Comparison of ENCODE assay signal across 22 mouse cellular contexts in the genomic region with DNA sequence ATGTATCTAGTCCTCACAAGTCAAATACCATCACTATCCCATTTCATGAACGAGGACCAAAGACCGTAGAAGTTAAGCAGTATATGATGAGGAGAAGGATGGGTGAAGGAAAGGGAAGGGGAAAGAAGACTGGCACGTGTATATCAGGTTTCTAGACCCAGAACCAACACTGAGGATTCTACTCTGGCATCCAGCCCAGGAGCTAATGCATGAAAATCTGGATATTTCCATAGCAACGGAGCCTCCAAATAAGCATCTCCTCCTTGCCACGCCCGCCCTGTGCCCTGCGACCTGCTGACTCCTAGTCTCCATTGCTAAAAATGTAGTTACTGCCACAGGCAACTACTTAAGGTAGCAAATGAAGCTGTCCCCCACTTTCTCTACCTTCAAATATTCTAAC. TPM values are rescaled to one million over a fixed set of nuclear protein-coding genes. Genes with fewer than 3 reads are reported as not detected.
"Had no signal": no experiment of that assay in that cellular context is flagged by ENCODE, and none has a peak within 500 bp of the region (broad histone marks: within the 10 kb centered on the region; RNA-seq: fewer than 3 reads in every experiment).

No protein-coding gene starts in this region.

- H3K4me3 ChIP-seq: limb, embryonic 13.5 days; midbrain, embryonic 15.5 days; stomach, embryonic 15.5 days had no signal

- H3K9me3 ChIP-seq: limb, embryonic 13.5 days; midbrain, embryonic 15.5 days; stomach, embryonic 15.5 days had no signal

- H3K36me3 ChIP-seq: limb, embryonic 13.5 days; midbrain, embryonic 15.5 days; stomach, embryonic 15.5 days had no signal

- H3K9ac ChIP-seq: limb, embryonic 13.5 days; liver, embryonic 14.5 days; midbrain, embryonic 15.5 days; stomach, embryonic 15.5 days had no signal

- ATAC-seq: midbrain, embryonic 15.5 days had no signal

- DNase-seq: kidney, adult 18-20 months; kidney, postnatal 10 days; kidney, postnatal 4 days; lung, adult 18-20 months; lung, postnatal 36 days; right cerebral cortex, postnatal 14 days; thymus, adult 2 months; thymus, postnatal 36 days had no signal

- H3K27me3 ChIP-seq: limb, embryonic 13.5 days; midbrain, embryonic 15.5 days; stomach, embryonic 15.5 days had no signal

- H3K27ac ChIP-seq: limb, embryonic 13.5 days; liver, embryonic 14.5 days; midbrain, embryonic 15.5 days; stomach, embryonic 15.5 days had no signal

- H3K4me1 ChIP-seq: limb, embryonic 13.5 days; midbrain, embryonic 15.5 days; stomach, embryonic 15.5 days had no signal

- H3K4me2 ChIP-seq: limb, embryonic 13.5 days; midbrain, embryonic 15.5 days; stomach, embryonic 15.5 days had no signal

RNA-seq across cellular contexts. Expression of a gene that starts 0.3 kb away (rescaled TPM):
- total RNA-seq: layer of hippocampus, adult 8-10 months; layer of hippocampus, postnatal 14 days; left cerebral cortex, adult 18-20 months; left cerebral cortex, postnatal 36 days; liver, adult 2 months; megakaryocyte progenitor cell, adult 5-6 weeks had no signal
- polyA plus RNA-seq: kidney, embryonic 14.5 days; limb, embryonic 13.5 days; liver, adult 2 months; liver, embryonic 14.5 days; lung, embryonic 16.5 days; spleen, adult 2 months; stomach, embryonic 15.5 days; testis, adult 2 months had no signal
